ENCODE assay signal across 31 mouse cellular contexts in the genomic region with DNA sequence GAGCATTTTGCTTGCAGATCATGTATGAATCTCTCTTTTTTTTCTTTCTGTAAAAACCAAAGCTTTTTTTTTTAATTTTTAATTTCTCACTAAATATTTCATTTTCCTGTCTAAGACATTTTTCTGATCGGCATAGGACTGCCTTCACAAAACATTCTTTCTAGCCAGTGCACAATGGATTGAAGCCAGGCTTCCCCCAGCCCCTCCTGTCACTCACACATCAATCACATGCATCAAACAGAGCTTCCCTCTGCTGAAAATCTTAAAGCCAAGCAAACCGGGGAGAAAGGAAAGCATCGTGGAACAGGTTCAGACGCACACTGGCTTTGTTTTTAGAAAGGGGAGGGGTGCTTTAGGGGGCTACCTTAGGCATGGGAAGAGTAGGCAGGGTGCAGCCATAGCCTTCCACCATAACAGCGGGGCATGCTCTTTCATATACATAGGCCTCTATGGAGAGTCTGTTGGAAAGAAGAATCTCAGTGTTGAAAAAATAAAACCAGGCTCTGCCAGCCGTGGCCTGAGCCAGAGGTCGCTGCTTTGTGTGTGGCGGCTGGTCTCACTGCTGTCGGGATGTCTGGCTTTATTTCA.
DNase-seq lines count a peak whose midpoint lies in the region; ATAC-seq and TF ChIP-seq lines count a peak whose summit lies in the region.
"Had no signal": no experiment of that assay in that cellular context is flagged by ENCODE, and none has a peak within 500 bp of the region (broad histone marks: within the 10 kb centered on the region; RNA-seq: fewer than 3 reads in every experiment).

No protein-coding gene starts in this region.

- no peaks in the 10 kb centered on the region for H3K27me3 ChIP-seq in forebrain, embryonic 13.5 days
- H3K27me3 ChIP-seq in forebrain, embryonic 10.5 days (ENCODE audit: poor library complexity, severe bottlenecking), result no peaks in the 10 kb centered on the region
- no peaks in the 10 kb centered on the region for H3K27me3 ChIP-seq in kidney, postnatal 0 days (ENCODE audit: insufficient read depth, low read length)
- H3K27me3 ChIP-seq in forebrain, postnatal 0 days (ENCODE audit: insufficient read depth, low read length), result no peaks in the 10 kb centered on the region
- H3K27me3 ChIP-seq: embryonic facial prominence, embryonic 12.5 days; intestine, embryonic 15.5 days; limb, embryonic 15.5 days; liver, embryonic 13.5 days; megakaryocyte, embryonic 14.5 days; Patski had no signal

- no peak overlapping the region for H3K4me3 ChIP-seq in forebrain, embryonic 13.5 days
- no peak overlapping the region for H3K4me3 ChIP-seq in forebrain, embryonic 10.5 days
- H3K4me3 ChIP-seq in kidney, postnatal 0 days (replicated peaks; ENCODE audit: low read depth, low read length), result no peak overlapping the region
- H3K4me3 ChIP-seq in forebrain, postnatal 0 days (ENCODE audit: low read depth, low read length), result no peak overlapping the region
- H3K4me3 ChIP-seq: embryonic facial prominence, embryonic 12.5 days; heart, embryonic 10.5 days; intestine, embryonic 15.5 days; limb, embryonic 10.5 days; limb, embryonic 15.5 days; liver, embryonic 13.5 days; megakaryocyte, embryonic 14.5 days had no signal

- H3K36me3 ChIP-seq in forebrain, embryonic 13.5 days (ENCODE audit: poor library complexity, severe bottlenecking), result no peaks in the 10 kb centered on the region
- no peaks in the 10 kb centered on the region for H3K36me3 ChIP-seq in forebrain, embryonic 10.5 days (replicated peaks)
- H3K36me3 ChIP-seq in kidney, postnatal 0 days (ENCODE audit: insufficient read depth, low read length), result no peaks in the 10 kb centered on the region
- H3K36me3 ChIP-seq in forebrain, postnatal 0 days (ENCODE audit: insufficient read depth), result no peaks in the 10 kb centered on the region
- H3K36me3 ChIP-seq: embryonic facial prominence, embryonic 12.5 days; G1E; heart, embryonic 10.5 days; intestine, embryonic 15.5 days; limb, embryonic 10.5 days; limb, embryonic 15.5 days; liver, embryonic 13.5 days had no signal

- ATAC-seq in forebrain, embryonic 13.5 days, result peak; percentile 68; the same call in 1 of the 2 replicates
- ATAC-seq in kidney, postnatal 0 days (replicated peaks; ENCODE audit: low FRiP score, low read depth), result no peak
- ATAC-seq in forebrain, postnatal 0 days, result peak; percentile 87
- ATAC-seq: hindbrain, embryonic 16.5 days; intestine, embryonic 15.5 days; lung, postnatal 0 days; Patski had no signal

- 64% methylated on average over 9 of the region's 9 CpGs for WGBS in forebrain, embryonic 13.5 days
- WGBS in forebrain, embryonic 10.5 days, result 78% methylated on average over 9 of the region's 9 CpGs
- 47% methylated on average over 9 of the region's 9 CpGs for WGBS in kidney, postnatal 0 days
- WGBS in forebrain, postnatal 0 days, result 37% methylated on average over 9 of the region's 9 CpGs

- DNase-seq in forebrain, embryonic 10.5 days (ENCODE audit: extremely low spot score, low spot score), result no peak
- peak; percentile 4 for DNase-seq in kidney, postnatal 0 days (ENCODE audit: low spot score)
- no peak for DNase-seq in kidney, postnatal 36 days
- DNase-seq in brain, embryonic 14.5 days (ENCODE audit: low read depth), result peak; percentile 54
- peak; percentile 59 for DNase-seq in forebrain, postnatal 0 days
- no peak for DNase-seq in frontal cortex, postnatal 25 days (ENCODE audit: low spot score in 2 of 2)
- no peak for DNase-seq in cerebellum, adult 8-10 months
- DNase-seq: adrenal gland, postnatal 10 days; cerebellum, adult 11 months; cerebellum, adult 9-11 months; embryo, embryonic 11 days; gastrocnemius, postnatal 10 days; heart, postnatal 36 days; kidney, adult 8-10 months; kidney, postnatal 10 days; layer of hippocampus, adult 9-11 months; liver, embryonic 13.5 days; lung, postnatal 4 days; right cerebral cortex, postnatal 25 days; thymus, postnatal 14 days had no signal

- H3K4me2 ChIP-seq in forebrain, embryonic 13.5 days, result no peak overlapping the region
- H3K4me2 ChIP-seq in kidney, postnatal 0 days (ENCODE audit: low read length), result no peak overlapping the region
- no peak overlapping the region for H3K4me2 ChIP-seq in forebrain, postnatal 0 days (ENCODE audit: low read depth)
- H3K4me2 ChIP-seq: embryonic facial prominence, embryonic 12.5 days; intestine, embryonic 15.5 days; limb, embryonic 15.5 days; liver, embryonic 13.5 days had no signal

- no peaks in the 10 kb centered on the region for H3K9me3 ChIP-seq in forebrain, embryonic 13.5 days (replicated peaks)
- H3K9me3 ChIP-seq in forebrain, embryonic 10.5 days, result no peaks in the 10 kb centered on the region
- H3K9me3 ChIP-seq in kidney, postnatal 0 days (replicated peaks; ENCODE audit: low read length), result no peaks in the 10 kb centered on the region
- H3K9me3 ChIP-seq in forebrain, postnatal 0 days (ENCODE audit: low read length), result no peaks in the 10 kb centered on the region
- H3K9me3 ChIP-seq: embryonic facial prominence, embryonic 12.5 days; heart, embryonic 10.5 days; intestine, embryonic 15.5 days; limb, embryonic 10.5 days; limb, embryonic 15.5 days; liver, embryonic 13.5 days; megakaryocyte, embryonic 14.5 days had no signal

- H3K4me1 ChIP-seq in forebrain, embryonic 13.5 days, result no peaks in the 10 kb centered on the region
- H3K4me1 ChIP-seq in forebrain, embryonic 10.5 days, result no peaks in the 10 kb centered on the region
- no peaks in the 10 kb centered on the region for H3K4me1 ChIP-seq in kidney, postnatal 0 days (replicated peaks; ENCODE audit: insufficient read depth, low read length)
- H3K4me1 ChIP-seq in forebrain, postnatal 0 days (ENCODE audit: insufficient read depth), result no peaks in the 10 kb centered on the region
- H3K4me1 ChIP-seq: embryonic facial prominence, embryonic 12.5 days; limb, embryonic 10.5 days; limb, embryonic 15.5 days; liver, embryonic 13.5 days had no signal

- TF ChIP-seq CTCF in kidney, postnatal 0 days (IDR thresholded peaks at IDR 0.05; ENCODE audit: low read depth), result no peak
- TF ChIP-seq CTCF in brain, embryonic 14.5 days (IDR thresholded peaks at IDR 0.05; ENCODE audit: borderline replicate concordance, extremely low read depth, insufficient read depth, insufficient read length), result no peak
- TF ChIP-seq CTCF in forebrain, postnatal 0 days (IDR thresholded peaks at IDR 0.05; ENCODE audit: low read depth), result no peak

- H3K27ac ChIP-seq in forebrain, embryonic 13.5 days, result no peak overlapping the region
- no peak overlapping the region for H3K27ac ChIP-seq in forebrain, embryonic 10.5 days
- no peak overlapping the region for H3K27ac ChIP-seq in kidney, postnatal 0 days
- peak overlapping the region; percentile 36 for H3K27ac ChIP-seq in forebrain, postnatal 0 days (ENCODE audit: low read depth, low read length)
- H3K27ac ChIP-seq: embryonic facial prominence, embryonic 12.5 days; heart, embryonic 10.5 days; intestine, embryonic 15.5 days; limb, embryonic 10.5 days; limb, embryonic 15.5 days; liver, embryonic 13.5 days had no signal

- H3K9ac ChIP-seq in forebrain, embryonic 13.5 days, result no peak overlapping the region
- H3K9ac ChIP-seq in kidney, postnatal 0 days (ENCODE audit: low read depth, low read length), result no peak overlapping the region
- no peak overlapping the region for H3K9ac ChIP-seq in forebrain, postnatal 0 days
- H3K9ac ChIP-seq: embryonic facial prominence, embryonic 12.5 days; intestine, embryonic 15.5 days; limb, embryonic 15.5 days; liver, embryonic 13.5 days had no signal

- TF ChIP-seq POLR2A in brain, embryonic 14.5 days (IDR thresholded peaks at IDR 0.05; ENCODE audit: borderline replicate concordance, extremely low read depth, insufficient read depth, insufficient read length, poor library complexity, severe bottlenecking), result no peak

Comparison
In these comparisons a context has a peak if more than half of its experiments do, and no peak if none do; other contexts are left out.
1. DNase-seq: peak in kidney, postnatal 0 days (single experiment), brain, embryonic 14.5 days (single experiment) and forebrain, postnatal 0 days (single experiment); none in forebrain, embryonic 10.5 days (single experiment), kidney, postnatal 36 days (0 of 2), frontal cortex, postnatal 25 days (0 of 2) and cerebellum, adult 8-10 months (single experiment).